Mouse (Mus musculus): ENCODE results near the gene Stk32c. TPM values are rescaled to one million over a fixed set of nuclear protein-coding genes. Genes with fewer than 3 reads are reported as not detected.

The Stk32c gene
- polyA plus RNA-seq, 1 experiment from 2014 or later, result 0.16 TPM

DNA sequence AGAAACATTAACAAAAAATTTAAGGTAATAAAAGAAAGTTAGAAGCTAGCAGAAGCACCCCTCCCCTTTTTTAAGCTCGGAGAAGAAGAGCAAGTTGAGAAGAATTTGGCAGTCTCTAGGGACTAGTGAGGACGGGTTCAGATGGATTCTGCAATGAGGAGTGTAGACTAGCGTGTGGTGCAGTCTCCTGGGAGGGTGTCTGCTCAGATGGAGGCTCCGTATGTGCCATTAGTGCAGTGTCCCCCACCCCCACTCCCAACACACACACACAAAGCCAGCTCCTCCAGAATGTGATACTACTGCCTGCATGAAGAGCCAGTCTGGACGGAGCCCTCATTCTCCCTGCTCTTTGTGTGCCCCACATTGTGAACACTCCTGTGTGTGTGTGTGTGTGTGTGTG, 131.9 kb downstream of the Stk32c start:
- DNase-seq (no peak), ATAC-seq (ENCODE audit: insufficient read depth) (no peak)
- Histone ChIP-seq H3K27me3 (ENCODE audit: insufficient read depth, low read length) (peaks cover 10% of the 10 kb centered on the region), H3K4me2 (no peak overlapping the region), H3K4me3 (ENCODE audit: low read depth, low read length) (no peak overlapping the region), H3K9me3 (ENCODE audit: low read depth, low read length) (no peaks in the 10 kb centered on the region), H3K36me3 (ENCODE audit: insufficient read depth) (no peaks in the 10 kb centered on the region), H3K9ac (no peak overlapping the region), H3K27ac (ENCODE audit: low read depth) (no peak overlapping the region), H3K4me1 (ENCODE audit: insufficient read depth) (no peaks in the 10 kb centered on the region; the same call in 1 of the 2 replicates)
- WGBS, result 69% methylated on average over 5 of the region's 5 CpGs
- TF ChIP-seq CTCF (IDR thresholded peaks at IDR 0.05; ENCODE audit: low read depth), result no peak

DNA sequence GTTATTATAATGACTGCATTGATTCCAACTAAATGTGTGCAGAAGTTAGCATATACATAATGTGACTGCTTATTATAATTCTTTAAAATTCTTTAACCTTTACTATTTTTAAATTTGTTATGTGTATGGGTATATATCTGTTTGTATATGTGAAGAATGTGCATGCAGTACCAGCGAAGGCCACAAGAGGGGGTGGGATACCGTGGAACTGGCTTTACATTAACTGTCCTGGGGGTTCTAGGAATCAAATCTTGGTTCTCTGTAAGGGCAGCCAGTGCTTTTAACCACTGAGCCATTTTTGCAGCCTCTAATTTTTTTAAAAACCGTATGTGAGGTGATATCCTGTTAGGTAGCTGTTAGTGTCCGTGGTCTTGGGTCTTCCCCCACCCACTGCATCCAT, 132.4 kb downstream of the Stk32c start:
- Histone ChIP-seq H3K4me3 (ENCODE audit: low read depth, low read length) (no peak overlapping the region), H3K27ac (ENCODE audit: low read depth) (no peak overlapping the region), H3K9me3 (ENCODE audit: low read depth, low read length) (no peaks in the 10 kb centered on the region), H3K4me1 (ENCODE audit: insufficient read depth) (no peaks in the 10 kb centered on the region; the same call in 1 of the 2 replicates), H3K27me3 (ENCODE audit: insufficient read depth, low read length) (peaks cover 6% of the 10 kb centered on the region), H3K36me3 (ENCODE audit: insufficient read depth) (no peaks in the 10 kb centered on the region), H3K4me2 (no peak overlapping the region), H3K9ac (no peak overlapping the region)
- WGBS, result 67% methylated on average over 4 of the region's 4 CpGs
- no peak for ATAC-seq (ENCODE audit: insufficient read depth)
- no peak for DNase-seq
- TF ChIP-seq CTCF (IDR thresholded peaks at IDR 0.05; ENCODE audit: low read depth), result peak; percentile 55

DNA sequence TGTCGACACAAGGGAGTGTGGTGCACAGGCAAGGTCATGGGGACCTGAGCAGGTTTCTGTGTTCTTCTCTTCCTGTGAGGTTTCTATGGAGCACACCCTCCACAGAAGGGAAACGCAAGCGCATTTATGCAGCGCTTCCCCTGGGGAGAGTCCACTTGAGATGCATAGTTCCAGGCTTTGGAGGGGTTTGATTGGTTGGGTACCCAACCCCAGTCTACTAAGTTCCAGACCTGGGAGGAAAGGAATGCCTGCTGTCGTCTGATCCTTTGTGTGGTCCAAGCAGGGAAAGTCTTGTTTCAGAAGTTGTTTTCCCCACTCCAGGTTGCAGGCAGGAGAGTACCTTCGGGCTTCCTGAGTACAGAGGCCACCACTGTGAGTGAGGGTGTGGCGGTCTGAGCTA, 134.0 kb downstream of the Stk32c start:
- H3K4me1 ChIP-seq (ENCODE audit: insufficient read depth), result no peaks in the 10 kb centered on the region; the same call in 1 of the 2 replicates
- no peaks in the 10 kb centered on the region for H3K9me3 ChIP-seq (ENCODE audit: low read depth, low read length)
- H3K4me2 ChIP-seq, result no peak overlapping the region
- ATAC-seq (ENCODE audit: insufficient read depth) (no peak), DNase-seq (no peak)
- H3K27ac ChIP-seq (ENCODE audit: low read depth), result no peak overlapping the region
- no peak overlapping the region for H3K4me3 ChIP-seq (ENCODE audit: low read depth, low read length)
- 66% methylated on average over 7 of the region's 7 CpGs for WGBS
- H3K27me3 ChIP-seq (ENCODE audit: insufficient read depth, low read length), result no peaks in the 10 kb centered on the region
- H3K36me3 ChIP-seq (ENCODE audit: insufficient read depth), result no peaks in the 10 kb centered on the region
- TF ChIP-seq CTCF (IDR thresholded peaks at IDR 0.05; ENCODE audit: low read depth), result no peak
- no peak overlapping the region for H3K9ac ChIP-seq

DNA sequence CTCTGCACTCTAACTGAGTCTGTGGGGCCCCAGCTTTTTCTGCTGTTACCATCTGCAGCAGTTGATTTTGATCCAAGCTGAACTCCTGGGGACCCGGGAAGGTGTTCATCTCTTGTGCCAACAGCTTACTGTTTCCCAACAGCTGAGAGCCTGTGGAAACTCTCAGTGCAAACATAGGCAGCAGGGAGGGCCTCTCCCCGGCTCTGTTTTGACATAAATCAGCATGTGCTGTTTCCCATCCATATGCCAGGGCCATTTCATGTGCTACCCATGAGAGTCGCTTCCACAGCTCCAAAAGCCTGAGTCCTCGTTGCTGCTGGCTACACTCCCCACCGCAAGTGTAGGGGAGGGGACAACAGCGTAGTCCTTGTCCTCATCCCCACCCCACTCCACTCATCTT, 134.9 kb downstream of the Stk32c start:
- no peak for TF ChIP-seq CTCF (IDR thresholded peaks at IDR 0.05; ENCODE audit: low read depth)
- H3K4me2 ChIP-seq, result no peak overlapping the region
- H3K27me3 ChIP-seq (ENCODE audit: insufficient read depth, low read length), result no peaks in the 10 kb centered on the region
- DNase-seq (no peak), ATAC-seq (ENCODE audit: insufficient read depth) (no peak)
- no peaks in the 10 kb centered on the region for H3K36me3 ChIP-seq (ENCODE audit: insufficient read depth)
- no peak overlapping the region for H3K9ac ChIP-seq
- no peak overlapping the region for H3K4me3 ChIP-seq (ENCODE audit: low read depth, low read length)
- H3K4me1 ChIP-seq (ENCODE audit: insufficient read depth), result no peaks in the 10 kb centered on the region; the same call in 1 of the 2 replicates
- H3K27ac ChIP-seq (ENCODE audit: low read depth), result no peak overlapping the region
- H3K9me3 ChIP-seq (ENCODE audit: low read depth, low read length), result no peaks in the 10 kb centered on the region
- 47% methylated on average over 6 of the region's 6 CpGs for WGBS

DNA sequence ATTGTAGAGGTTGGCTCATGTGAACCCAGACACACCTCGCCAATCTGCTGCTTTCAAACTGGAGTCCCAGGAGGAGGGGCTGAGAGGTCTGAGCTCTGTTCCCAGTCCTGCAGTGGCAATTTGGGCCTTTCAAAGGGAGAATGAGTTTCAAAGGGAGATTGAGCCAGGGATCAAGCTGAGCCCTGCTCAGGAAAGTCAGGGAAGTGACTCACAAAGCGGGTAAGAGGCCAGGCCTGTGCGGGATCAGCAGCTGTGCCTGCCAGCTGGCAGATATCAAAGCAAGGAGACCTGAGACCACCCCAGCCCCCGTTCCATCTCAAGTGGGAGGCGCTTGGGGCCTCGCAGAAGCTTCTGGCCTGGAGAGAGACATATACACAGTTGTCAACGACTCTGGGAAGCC, 135.8 kb downstream of the Stk32c start:
- H3K27me3 ChIP-seq (ENCODE audit: insufficient read depth, low read length), result no peaks in the 10 kb centered on the region
- H3K4me3 ChIP-seq (ENCODE audit: low read depth, low read length), result no peak overlapping the region
- H3K4me2 ChIP-seq, result no peak overlapping the region
- no peak for DNase-seq
- H3K27ac ChIP-seq (ENCODE audit: low read depth), result no peak overlapping the region
- no peak for TF ChIP-seq CTCF (IDR thresholded peaks at IDR 0.05; ENCODE audit: low read depth)
- no peaks in the 10 kb centered on the region for H3K9me3 ChIP-seq (ENCODE audit: low read depth, low read length)
- H3K36me3 ChIP-seq (ENCODE audit: insufficient read depth), result no peaks in the 10 kb centered on the region
- no peak overlapping the region for H3K9ac ChIP-seq
- no peaks in the 10 kb centered on the region; the same call in 1 of the 2 replicates for H3K4me1 ChIP-seq (ENCODE audit: insufficient read depth)
- 17% methylated on average over 7 of the region's 7 CpGs for WGBS
- no peak for ATAC-seq (ENCODE audit: insufficient read depth)

DNA sequence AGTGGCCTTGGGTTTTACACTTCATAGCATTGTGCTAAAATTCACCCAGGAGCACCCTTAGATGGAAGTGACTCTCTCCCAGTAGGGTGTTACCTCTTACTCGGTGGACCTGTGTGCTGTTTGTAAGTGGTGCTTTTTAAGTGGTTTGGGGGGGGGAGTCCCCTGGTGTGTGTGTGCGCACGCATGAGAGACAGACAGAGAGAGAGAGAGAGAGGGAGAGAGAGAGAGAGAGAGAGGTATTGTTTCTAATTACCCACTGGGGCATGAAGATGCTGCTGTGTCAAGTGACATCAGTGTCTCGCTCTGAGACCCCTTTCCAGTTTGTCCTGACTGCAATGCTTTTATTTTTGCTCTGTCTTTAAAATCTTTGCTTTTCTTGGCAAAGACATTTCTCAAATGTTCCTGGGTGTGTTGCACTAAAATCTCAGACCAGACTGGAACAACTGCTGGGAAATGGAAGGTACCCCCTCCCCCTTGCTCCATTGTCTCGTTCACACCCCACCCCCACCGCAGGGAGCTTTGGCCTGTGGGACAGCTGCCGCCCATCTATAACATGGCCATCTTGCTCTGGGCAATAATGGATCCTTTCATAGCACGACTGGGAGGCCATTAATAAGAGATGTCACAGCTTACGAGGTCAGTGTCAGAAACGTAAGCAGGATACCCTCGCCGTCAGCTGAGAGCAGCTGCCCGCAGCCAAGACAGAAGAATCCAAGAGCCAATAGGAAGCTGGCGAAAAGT, 137.9 kb downstream of the Stk32c start:
- Histone ChIP-seq H3K4me3 (ENCODE audit: low read depth, low read length) (no peak overlapping the region), H3K27ac (ENCODE audit: low read depth) (no peak overlapping the region), H3K9ac (no peak overlapping the region), H3K27me3 (ENCODE audit: insufficient read depth, low read length) (no peaks in the 10 kb centered on the region), H3K4me2 (no peak overlapping the region), H3K9me3 (ENCODE audit: low read depth, low read length) (no peaks in the 10 kb centered on the region), H3K36me3 (ENCODE audit: insufficient read depth) (no peaks in the 10 kb centered on the region), H3K4me1 (ENCODE audit: insufficient read depth) (no peaks in the 10 kb centered on the region; the same call in 1 of the 2 replicates)
- TF ChIP-seq CTCF (IDR thresholded peaks at IDR 0.05; ENCODE audit: low read depth), result no peak
- 40% methylated on average over 14 of the region's 14 CpGs for WGBS
- ATAC-seq (ENCODE audit: insufficient read depth), result no peak
- DNase-seq, result no peak

DNA sequence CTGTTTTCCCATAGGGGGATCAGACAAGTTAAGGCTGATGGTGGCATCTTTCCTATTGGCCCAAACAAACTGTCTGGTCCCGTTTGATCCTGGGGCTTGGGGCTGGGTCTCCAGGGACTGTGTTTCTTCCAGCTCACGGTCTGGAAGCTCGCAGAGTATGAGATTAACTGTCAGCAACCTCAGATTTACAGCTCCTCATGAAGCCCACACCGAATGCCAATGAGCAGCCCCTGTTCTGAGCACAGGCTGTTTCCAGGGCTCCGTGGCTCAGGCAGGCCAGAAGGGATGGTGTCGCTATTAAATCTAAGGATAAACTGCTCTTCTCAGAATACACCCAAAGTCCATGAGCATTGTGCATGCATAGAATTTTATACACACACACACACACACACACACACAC, 138.9 kb downstream of the Stk32c start:
- Histone ChIP-seq H3K4me2 (no peak overlapping the region), H3K4me3 (ENCODE audit: low read depth, low read length) (no peak overlapping the region), H3K27ac (ENCODE audit: low read depth) (no peak overlapping the region), H3K4me1 (ENCODE audit: insufficient read depth) (no peaks in the 10 kb centered on the region; the same call in 1 of the 2 replicates), H3K27me3 (ENCODE audit: insufficient read depth, low read length) (no peaks in the 10 kb centered on the region), H3K36me3 (ENCODE audit: insufficient read depth) (no peaks in the 10 kb centered on the region), H3K9me3 (ENCODE audit: low read depth, low read length) (no peaks in the 10 kb centered on the region), H3K9ac (no peak overlapping the region)
- WGBS, result 48% methylated on average over 6 of the region's 6 CpGs
- ATAC-seq (ENCODE audit: insufficient read depth) (no peak), DNase-seq (no peak)
- no peak for TF ChIP-seq CTCF (IDR thresholded peaks at IDR 0.05; ENCODE audit: low read depth)

Measured in lung, embryonic 14.5 days (tissue).